Mouse (Mus musculus) spleen, adult 2 months (tissue): ENCODE data around the gene Oaz1. TPM values are rescaled to one million over a fixed set of nuclear protein-coding genes. Genes with fewer than 3 reads are reported as not detected.

Experiments
- DNase-seq, 2 experiments: peaks; one replicate each; pipeline versions ENCODE4 v3.0.0 to v3.0.0-alpha.2; 2012 to 2021; ENCODE audit warnings: low spot score in 2 of 2, low read depth in 1 of 2
- H3K27ac ChIP-seq: fragments of 200-500 bp; 2 replicates; pipeline ENCODE4 v1.5.1; 2012; ENCODE audit warnings: low read length, inconsistent platforms; ENCODE audit not compliant: insufficient read depth
- H3K27me3 ChIP-seq: fragments of 200-500 bp; 2 replicates; pipeline ENCODE4 v1.6.1; 2012; ENCODE audit warnings: mild to moderate bottlenecking, moderate library complexity, low read length, inconsistent platforms; ENCODE audit not compliant: control insufficient read depth, insufficient read depth
- H3K36me3 ChIP-seq: fragments of 200-500 bp; 2 replicates; pipeline ENCODE4 v1.6.1; 2012; ENCODE audit warnings: mild to moderate bottlenecking, low read length, inconsistent platforms; ENCODE audit not compliant: control insufficient read depth, insufficient read depth
- H3K4me1 ChIP-seq: fragments of 200-500 bp; 2 replicates; pipeline ENCODE4 v1.6.1; 2011; ENCODE audit warnings: inconsistent platforms; ENCODE audit not compliant: control insufficient read depth, insufficient read depth, insufficient read length
- H3K4me3 ChIP-seq: fragments of 200-500 bp; 2 replicates; pipeline ENCODE4 v1.5.1; 2011; ENCODE audit warnings: mild to moderate bottlenecking, inconsistent platforms; ENCODE audit not compliant: insufficient read depth, insufficient read length; ENCODE audit errors: extremely low read depth
- CTCF ChIP-seq: fragments of 200-500 bp; IDR thresholded peaks from 2 replicates; pipeline ENCODE4 v1.5.1; 2011; ENCODE audit warnings: mild to moderate bottlenecking, inconsistent platforms; ENCODE audit not compliant: insufficient read depth, insufficient read length, insufficient replicate concordance; ENCODE audit errors: extremely low read depth
- POLR2A ChIP-seq: fragments of 200-500 bp; IDR thresholded peaks from 2 replicates; pipeline ENCODE4 v1.6.1; 2011; ENCODE audit warnings: low read depth, low read length, inconsistent platforms
- WGBS: fragments of 180-500 bp; shearing (Covaris S2); methylation state at CpG from one replicate; pipeline ENCODE4 v1.1.7; 2018; 5-methylcytosine and 5-hydroxymethylcytosine counted together
- polyA plus RNA-seq: library from polyadenylated mRNA; depleted of rRNA; stranded (reverse); fragments of >200 nt; gene quantifications from 2 replicates; pipeline ENCODE4 v1.2.3, GENCODE M21; 2012; rRNA removed

Oaz1 gene
- polyA plus RNA-seq, result 730 and 862 TPM in 2 replicates

- under 1% methylated on average over 74 of the region's 82 CpGs for WGBS
- H3K27ac ChIP-seq, result peak within 1 kb of the TSS; percentile 91
- peaks cover 14% of the 10 kb centered on the region; the same call in 1 of the 2 replicates for H3K4me1 ChIP-seq
- peak; percentile 98 to 100 for DNase-seq
- no peaks in the 10 kb centered on the region for H3K27me3 ChIP-seq
- H3K4me3 ChIP-seq, result peak within 1 kb of the TSS; percentile 91
- peaks cover 15% of the 10 kb centered on the region for H3K36me3 ChIP-seq
- TF ChIP-seq POLR2A (peak; percentile 71), CTCF (no peak)
Measured at GRCm38 (mm10) chr10:80826151-80827062, at the start of gene Oaz1. Gene Oaz1, plus strand, starts transcription at chr10:80826656.

GRCm38 (mm10) chr10:80777123-80777522 is 49.3 kb upstream of the Oaz1 start:
- 91% methylated on average over 5 of the region's 5 CpGs for WGBS
- no peaks in the 10 kb centered on the region for H3K4me1 ChIP-seq
- DNase-seq, result no peak
- no peaks in the 10 kb centered on the region for H3K27me3 ChIP-seq
- H3K4me3 ChIP-seq, result no peak overlapping the region
- TF ChIP-seq CTCF (no peak), POLR2A (no peak)
- H3K36me3 ChIP-seq, result peaks cover 37% of the 10 kb centered on the region
- H3K27ac ChIP-seq, result no peak overlapping the region

- Histone ChIP-seq H3K36me3 (peaks cover 39% of the 10 kb centered on the region), H3K27me3 (no peaks in the 10 kb centered on the region), H3K4me1 (no peaks in the 10 kb centered on the region), H3K27ac (no peak overlapping the region), H3K4me3 (no peak overlapping the region)
- DNase-seq, result no peak
- no peak for TF ChIP-seq CTCF
- no peak for TF ChIP-seq POLR2A
Measured at GRCm38 (mm10) chr10:80779565-80779964, 46.9 kb upstream of the Oaz1 start.

GRCm38 (mm10) chr10:80784302-80784701 is 42.2 kb upstream of the Oaz1 start:
- TF ChIP-seq CTCF (no peak), POLR2A (no peak)
- no peak for DNase-seq
- H3K27me3 ChIP-seq, result no peaks in the 10 kb centered on the region
- no peak overlapping the region for H3K27ac ChIP-seq
- H3K4me1 ChIP-seq, result no peaks in the 10 kb centered on the region
- no peak overlapping the region for H3K4me3 ChIP-seq
- WGBS, result 95% methylated on average over 2 of the region's 2 CpGs
- H3K36me3 ChIP-seq, result peaks cover 68% of the 10 kb centered on the region

GRCm38 (mm10) chr10:80784871-80785270 is 41.6 kb upstream of the Oaz1 start:
- Histone ChIP-seq H3K4me1 (no peaks in the 10 kb centered on the region), H3K36me3 (peaks cover 69% of the 10 kb centered on the region), H3K27me3 (no peaks in the 10 kb centered on the region), H3K27ac (no peak overlapping the region), H3K4me3 (no peak overlapping the region)
- no peak for TF ChIP-seq CTCF
- no peak for TF ChIP-seq POLR2A
- DNase-seq, result no peak
- WGBS, result 95% methylated on average over 12 of the region's 12 CpGs

GRCm38 (mm10) chr10:80785963-80786362 is 40.5 kb upstream of the Oaz1 start:
- H3K27ac ChIP-seq, result no peak overlapping the region
- H3K4me3 ChIP-seq, result no peak overlapping the region
- 97% methylated on average over 11 of the region's 11 CpGs for WGBS
- no peaks in the 10 kb centered on the region for H3K27me3 ChIP-seq
- DNase-seq, result no peak
- no peaks in the 10 kb centered on the region for H3K4me1 ChIP-seq
- TF ChIP-seq CTCF (no peak), POLR2A (no peak)
- peaks cover 72% of the 10 kb centered on the region for H3K36me3 ChIP-seq

GRCm38 (mm10) chr10:80787517-80787916 is 38.9 kb upstream of the Oaz1 start:
- WGBS, result 94% methylated on average over 2 of the region's 2 CpGs
- H3K4me1 ChIP-seq, result peaks cover 9% of the 10 kb centered on the region
- H3K4me3 ChIP-seq, result no peak overlapping the region
- H3K27ac ChIP-seq, result no peak overlapping the region
- peaks cover 75% of the 10 kb centered on the region for H3K36me3 ChIP-seq
- no peak for TF ChIP-seq POLR2A
- no peak for TF ChIP-seq CTCF
- no peak for DNase-seq
- H3K27me3 ChIP-seq, result no peaks in the 10 kb centered on the region
